In genomic region chr1:94717699-94718098, GRCm38 (mm10) we compare ENCODE assay signal across 16 mouse cellular contexts.
"Had no signal": no experiment of that assay in that cellular context is flagged by ENCODE, and none has a peak within 500 bp of the region (broad histone marks: within the 10 kb centered on the region; RNA-seq: fewer than 3 reads in every experiment).

No protein-coding gene starts in this region.

- H3K27ac ChIP-seq: neural tube, embryonic 13.5 days; neural tube, embryonic 15.5 days; stomach, embryonic 15.5 days; stomach, postnatal 0 days had no signal

- H3K4me3 ChIP-seq: neural tube, embryonic 13.5 days; neural tube, embryonic 15.5 days; stomach, embryonic 15.5 days had no signal

- DNase-seq: retina, postnatal 1 day; right cerebral cortex, adult 18-20 months; right cerebral cortex, postnatal 14 days; right cerebral cortex, postnatal 25 days; right cerebral cortex, postnatal 4 days; spleen, adult 18-20 months; thymus, adult 18-20 months; thymus, adult 2 months; thymus, postnatal 14 days; thymus, postnatal 25 days; thymus, postnatal 36 days; thymus, postnatal 4 days had no signal

- H3K36me3 ChIP-seq: neural tube, embryonic 13.5 days; neural tube, embryonic 15.5 days; stomach, embryonic 15.5 days had no signal

- H3K9me3 ChIP-seq: neural tube, embryonic 13.5 days; neural tube, embryonic 15.5 days; stomach, embryonic 15.5 days had no signal

- H3K4me2 ChIP-seq: neural tube, embryonic 13.5 days; neural tube, embryonic 15.5 days; stomach, embryonic 15.5 days had no signal

- H3K9ac ChIP-seq: neural tube, embryonic 13.5 days; neural tube, embryonic 15.5 days; stomach, embryonic 15.5 days had no signal

- H3K27me3 ChIP-seq: neural tube, embryonic 13.5 days; neural tube, embryonic 15.5 days; stomach, embryonic 15.5 days had no signal

- H3K4me1 ChIP-seq: neural tube, embryonic 13.5 days; neural tube, embryonic 15.5 days; stomach, embryonic 15.5 days had no signal
